Mouse (Mus musculus) frontal cortex, postnatal 25 days (tissue): ENCODE results near the gene Oser1.
"Not testable (repeated sequence)": the region's sequence is repeated elsewhere in the genome, so short reads cannot be mapped to it uniquely, and the experiment has no call there.

Experiments used
- DNase-seq, 2 experiments: peaks; one replicate each; pipeline ENCODE4 v3.0.0; 2022; ENCODE audit warnings: low spot score in 2 of 2

The Oser1 gene

DNA sequence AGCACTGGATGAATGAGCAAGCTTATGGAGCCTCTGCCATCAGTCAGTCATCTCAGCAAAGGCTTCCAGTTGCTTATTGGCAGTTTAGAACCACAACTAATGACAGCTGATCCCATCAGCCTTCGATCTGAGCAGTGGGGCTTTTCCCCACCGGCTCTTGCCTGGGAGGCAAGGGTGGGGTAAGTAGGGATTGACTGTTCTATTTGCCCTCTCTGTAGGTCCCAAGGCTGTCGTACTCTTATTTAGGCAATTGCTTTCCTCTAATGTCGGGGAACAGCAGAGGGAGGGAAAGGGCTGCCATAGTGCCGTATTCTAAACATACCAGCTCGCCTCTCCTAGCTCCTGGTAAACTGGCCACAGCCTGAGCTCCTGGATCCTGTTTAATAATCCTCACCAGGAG lies at the start of gene Oser1:
Gene Oser1, minus strand, starts transcription at position 101 of the 400 bp plus-strand sequence.
- DNase-seq: no peak

DNA sequence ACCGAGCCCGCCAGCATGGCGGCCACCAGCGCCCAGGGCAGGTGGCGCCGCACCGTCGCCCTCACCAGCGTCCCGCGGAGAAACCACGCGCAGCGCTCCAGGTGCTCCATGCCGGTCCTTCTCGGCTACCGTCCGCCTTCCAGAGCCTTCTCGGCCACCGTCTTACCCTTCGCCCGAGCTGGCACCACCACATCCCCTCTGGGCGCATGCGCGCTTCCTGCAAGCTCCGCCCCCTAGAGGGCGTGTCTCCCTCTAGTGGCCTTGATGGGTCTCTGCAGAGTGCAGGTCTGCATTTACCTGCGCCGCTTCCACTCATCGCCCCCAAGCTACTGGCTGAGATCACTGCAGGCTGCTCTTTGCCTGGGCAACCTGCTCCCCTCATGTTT lies 48.0 kb upstream of the Oser1 start, which contains the start of gene Fitm2:
Gene Fitm2, minus strand, starts transcription at position 164 of the 386 bp plus-strand sequence.
- DNase-seq: peak; percentile 98

DNA sequence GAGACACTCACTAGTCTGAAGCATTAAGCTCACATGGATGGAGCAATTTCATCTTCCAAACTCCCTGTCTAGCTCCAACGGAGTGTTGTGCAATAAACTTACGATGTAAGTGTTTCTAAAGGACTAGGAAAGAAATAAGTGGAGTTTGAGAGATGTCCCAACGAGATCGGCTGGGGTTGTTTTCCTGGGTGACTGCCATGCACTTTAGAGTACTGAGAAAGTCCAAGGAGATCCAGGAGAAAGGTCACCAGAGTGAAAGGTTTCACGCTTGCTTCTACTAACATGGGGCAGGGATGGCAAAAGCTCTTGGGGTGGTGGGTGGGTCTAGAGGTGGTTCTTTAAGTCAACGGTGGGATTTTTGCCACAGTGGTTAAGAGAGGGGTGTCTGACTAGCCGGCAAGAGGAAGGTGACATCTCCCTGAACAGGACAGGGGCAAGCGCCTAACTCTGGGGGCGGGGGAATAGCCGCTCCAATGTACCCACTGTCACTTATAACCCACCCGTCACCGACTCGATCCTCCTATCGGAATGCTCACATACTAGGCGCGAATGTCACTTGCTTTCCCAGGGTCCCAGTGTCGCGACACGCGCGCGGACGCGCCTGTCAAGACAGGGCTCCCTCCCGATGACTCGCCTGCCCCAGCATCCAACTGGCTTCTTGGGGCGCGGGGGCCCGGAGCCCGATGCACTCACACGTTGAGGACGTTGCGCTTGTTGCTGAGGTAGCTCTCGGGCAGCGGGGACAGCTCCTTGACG lies 47.4 kb upstream of the Oser1 start:
- DNase-seq: no peak

DNA sequence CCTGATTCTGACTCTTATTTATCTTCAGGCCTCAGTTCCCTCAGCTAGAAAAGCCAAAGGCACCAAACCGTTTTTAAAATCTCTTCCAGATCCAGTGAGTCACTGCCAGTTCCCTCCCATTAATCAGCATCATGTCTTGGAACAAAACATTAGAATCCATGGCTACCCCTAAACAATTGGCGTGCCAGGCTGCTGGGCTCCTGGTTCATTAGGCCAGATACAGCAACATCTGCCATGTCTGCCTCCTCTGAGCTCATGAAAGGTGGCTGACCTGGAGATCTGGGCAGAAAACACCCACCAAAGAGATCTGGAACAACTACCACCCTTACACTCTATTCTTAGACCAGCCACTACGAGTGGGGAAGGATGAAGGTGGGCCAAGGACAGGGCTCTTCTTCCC lies 46.6 kb upstream of the Oser1 start:
- DNase-seq: no peak

DNA sequence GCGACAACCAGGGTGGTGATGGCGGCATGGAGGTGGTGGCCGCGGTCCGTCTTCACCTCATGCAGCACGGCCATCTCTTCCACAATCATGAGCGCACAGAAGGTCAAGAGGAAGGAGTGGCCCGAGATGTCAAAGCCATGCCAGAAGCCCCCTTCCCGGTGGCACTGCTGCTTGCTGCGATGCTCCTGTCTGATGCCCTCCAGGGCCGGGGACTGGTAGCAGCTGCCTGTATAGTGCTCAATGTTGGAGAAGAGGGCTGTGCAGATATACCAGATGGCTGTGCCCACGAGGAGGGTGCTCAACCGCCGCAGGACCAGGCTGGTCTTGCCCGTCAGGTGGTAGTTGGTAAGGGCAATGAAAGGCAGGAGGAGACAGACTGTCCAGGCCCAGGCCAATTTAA lies 45.2 kb upstream of the Oser1 start:
- DNase-seq: no peak

DNA sequence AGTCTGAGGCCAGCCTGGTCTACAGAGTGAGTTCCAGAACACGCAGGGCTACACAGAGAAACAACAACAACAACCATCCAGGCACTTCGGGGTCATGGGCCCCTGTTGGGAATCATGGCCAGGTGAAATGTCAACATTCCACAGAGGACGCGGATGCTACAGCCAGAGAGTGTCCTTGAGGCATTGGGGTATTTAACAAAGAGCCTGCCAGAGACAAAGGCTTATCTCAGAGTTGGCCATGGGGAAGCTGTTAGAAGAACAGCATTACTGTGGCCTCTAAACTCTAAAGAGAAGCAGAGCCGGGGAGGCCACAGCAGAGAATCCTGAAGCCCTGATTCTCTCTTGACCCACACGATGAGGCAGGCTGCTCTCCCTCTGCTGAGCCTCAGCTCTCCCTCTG lies 44.4 kb upstream of the Oser1 start:
- no peak for DNase-seq

DNA sequence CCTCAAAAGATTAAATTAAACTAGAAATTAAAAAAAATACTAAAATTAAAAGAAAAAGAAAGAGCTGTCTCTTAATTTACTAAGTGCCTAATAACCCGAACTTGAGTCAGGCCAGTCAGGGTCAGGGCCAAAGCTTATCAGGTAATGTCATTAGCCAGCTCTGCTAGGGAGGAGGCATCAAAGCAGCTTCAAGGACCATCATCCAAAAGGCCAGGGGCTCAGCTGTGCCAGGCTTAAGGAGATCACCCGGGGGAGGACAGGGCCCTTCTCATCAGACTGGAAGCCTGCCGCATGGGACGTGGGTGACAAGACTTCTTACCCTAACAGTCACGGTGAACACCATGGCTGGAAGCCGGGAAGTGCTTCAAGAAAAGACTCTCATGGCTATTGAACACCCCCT lies 43.1 kb upstream of the Oser1 start:
- DNase-seq: no peak

DNA sequence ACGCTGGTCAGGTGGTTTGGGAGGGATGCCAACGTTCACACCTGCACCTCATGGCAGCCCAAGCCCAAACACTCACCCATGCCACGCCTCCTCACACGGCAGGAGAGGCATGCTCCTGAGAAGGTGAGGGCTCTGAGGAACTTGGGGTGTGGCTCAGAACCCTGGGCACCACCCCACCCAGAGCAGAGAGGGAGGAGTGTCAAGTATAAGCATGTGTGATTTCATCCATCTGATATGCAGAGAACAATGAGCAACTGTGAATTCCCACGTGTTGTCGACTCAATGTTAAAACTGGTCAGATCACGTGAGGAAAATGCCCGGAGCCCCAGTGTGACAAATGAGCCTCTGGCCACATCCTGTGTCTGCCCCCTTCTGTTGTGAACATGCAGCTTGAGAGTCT lies 42.3 kb upstream of the Oser1 start:
- no peak for DNase-seq

DNA sequence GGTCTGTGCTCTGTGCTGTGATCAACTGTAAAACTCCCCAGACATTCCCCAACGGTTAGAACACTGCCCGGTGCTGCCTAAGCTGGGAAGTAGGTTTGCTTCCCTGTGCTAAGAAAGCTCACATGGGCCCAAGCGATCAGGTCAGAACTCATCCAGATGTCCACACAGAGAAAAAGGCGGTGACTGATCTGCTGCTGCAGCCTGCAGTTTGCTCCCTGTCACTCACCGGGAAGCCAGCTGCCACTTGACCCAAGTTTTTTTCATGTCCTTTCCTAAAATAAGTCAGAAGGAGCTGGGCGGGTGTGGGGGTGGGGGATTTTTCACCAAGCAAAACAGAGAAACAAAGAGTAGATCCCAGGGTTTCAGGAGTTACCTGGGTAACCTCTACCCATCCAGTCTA lies 40.1 kb upstream of the Oser1 start:
- no peak for DNase-seq

DNA sequence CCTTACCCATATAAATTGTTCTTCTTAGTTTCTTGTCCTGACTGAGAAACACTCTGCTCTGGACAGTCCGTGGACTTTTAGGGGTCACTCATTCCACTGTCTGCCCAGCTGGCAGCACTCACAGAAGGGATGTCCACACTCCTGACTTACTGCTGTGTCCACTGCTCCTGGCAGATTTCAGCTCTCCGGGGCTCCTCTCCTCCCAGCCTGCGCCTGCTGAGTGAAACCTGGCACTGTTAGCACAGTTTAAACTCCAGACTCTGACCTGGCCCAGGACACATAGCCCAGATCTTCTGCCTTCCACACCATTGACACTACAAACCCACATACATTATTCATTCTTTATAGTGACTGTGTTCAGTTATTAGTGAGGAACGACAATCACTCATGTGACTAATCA lies 39.5 kb upstream of the Oser1 start:
- DNase-seq: no peak

DNA sequence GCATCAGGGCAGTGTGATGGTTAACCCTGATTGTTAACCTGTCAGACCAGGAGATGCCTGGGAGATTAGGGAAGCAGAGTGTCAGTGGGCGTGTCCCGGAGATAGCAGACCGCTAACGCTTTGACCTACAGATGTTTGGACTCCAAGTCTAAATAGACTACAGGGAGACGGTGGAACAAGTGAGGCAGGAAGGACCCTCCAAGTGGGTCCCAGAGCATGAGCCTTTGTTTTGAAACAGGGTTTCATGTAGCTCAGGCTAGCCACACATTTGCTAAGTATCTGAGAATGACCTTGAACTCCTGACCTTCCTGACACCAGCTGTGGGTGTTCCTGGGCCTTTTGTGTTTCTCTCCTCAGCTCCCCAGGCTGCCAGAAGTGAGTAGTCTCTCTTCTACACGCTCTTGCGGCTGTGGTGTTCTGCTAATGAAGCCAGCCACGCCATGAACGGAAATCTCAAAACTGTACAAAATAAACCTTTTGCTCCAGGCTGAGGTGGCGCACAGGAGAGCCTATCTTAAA lies 38.8 kb upstream of the Oser1 start:
- no peak for DNase-seq

DNA sequence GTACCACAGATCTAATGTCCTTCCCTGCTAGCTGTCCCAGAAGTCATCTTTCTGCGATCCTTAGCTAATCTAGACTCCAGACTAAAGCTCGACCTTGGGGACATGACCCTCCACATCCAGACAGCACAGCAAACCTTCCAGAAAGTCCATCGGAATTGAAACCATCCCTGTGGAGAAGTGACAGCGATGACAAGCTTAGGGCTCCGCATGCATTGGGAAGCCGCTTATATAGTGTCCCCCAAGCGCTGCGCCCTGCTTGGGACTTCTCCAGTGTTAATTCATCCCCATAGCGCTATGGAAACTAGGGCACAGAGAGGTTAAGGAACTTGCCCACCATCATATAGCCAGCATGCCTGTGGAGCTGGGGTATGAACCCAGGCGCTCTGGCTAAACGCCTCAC lies 38.3 kb upstream of the Oser1 start:
- DNase-seq: no peak

DNA sequence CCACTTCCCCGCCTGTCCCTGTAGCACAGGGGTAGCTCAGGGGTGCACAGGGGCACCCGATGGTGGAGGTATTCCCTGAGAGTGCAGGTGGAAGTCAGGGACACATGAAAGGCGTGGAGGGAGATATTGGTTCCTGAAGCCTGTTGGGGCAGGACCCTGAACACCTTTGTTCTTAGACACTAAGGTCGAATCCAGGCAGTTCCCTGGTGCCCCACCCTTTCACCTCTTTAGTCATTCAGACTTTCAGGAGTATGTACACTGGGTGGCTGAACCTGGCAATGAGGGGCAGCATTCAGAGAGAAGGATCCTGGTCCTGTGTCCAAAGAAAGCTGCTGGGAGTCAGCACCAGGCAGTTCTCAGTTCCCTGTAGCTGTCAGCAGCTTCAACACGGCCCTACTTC lies 37.9 kb upstream of the Oser1 start:
- DNase-seq: no peak

DNA sequence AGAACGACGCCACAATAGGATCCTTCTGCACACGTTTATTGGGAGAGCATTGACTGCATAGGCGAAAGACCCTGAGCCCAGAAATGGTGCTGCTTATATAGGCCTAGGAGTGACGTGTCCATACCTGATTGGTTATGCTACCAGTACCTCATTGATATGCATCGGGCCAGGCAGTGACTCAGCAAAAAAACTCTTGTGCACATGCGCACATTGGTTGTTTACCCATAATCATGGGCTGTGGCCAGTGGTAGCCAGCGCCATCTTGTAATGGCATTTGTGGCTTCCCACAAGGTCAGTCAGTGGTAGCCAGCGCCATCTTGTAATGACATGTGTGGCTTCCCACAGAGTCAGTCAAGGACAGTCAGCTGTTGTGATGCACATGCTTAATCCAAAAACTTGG lies 36.8 kb upstream of the Oser1 start:
- DNase-seq: not testable (repeated sequence)

DNA sequence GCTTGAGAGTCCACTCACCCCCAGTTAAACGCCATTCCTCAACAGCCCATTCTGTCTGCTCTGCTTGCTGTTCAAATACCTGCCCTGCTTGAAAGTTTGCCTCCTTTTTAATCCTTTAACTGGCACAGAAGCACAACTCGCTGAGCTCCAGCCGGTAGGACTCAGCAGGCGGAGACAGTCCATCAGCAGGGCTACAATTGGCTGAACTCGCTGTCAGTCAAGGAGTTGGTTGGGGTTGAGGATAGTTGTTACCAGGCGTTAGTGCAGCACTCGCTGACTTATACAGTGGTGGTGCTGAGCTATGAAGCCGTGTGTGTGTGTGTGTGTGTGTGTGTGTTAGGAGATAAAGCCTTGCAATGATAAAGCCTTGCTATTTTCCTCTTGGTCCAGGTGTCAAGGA lies 36.1 kb upstream of the Oser1 start:
- DNase-seq: no peak

DNA sequence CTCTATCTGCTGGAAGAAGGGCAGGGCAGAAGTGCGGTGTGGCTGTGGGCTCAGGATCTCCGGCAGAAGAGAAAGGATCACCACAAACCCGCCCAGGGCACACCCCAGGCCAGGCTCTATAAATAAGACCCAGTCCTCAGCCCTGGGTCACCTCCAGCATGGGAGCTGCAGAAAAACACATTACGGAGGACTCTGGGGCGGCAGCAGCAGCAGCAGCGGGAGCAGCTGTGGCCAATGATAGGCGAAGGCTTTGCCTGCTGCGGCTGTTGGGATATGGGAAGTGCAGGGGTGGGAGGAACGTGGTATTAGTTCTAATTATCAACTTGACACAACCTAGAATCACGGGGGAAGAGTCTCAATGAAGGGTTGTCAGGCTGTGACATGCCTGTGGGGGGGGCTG lies 34.9 kb upstream of the Oser1 start:
- no peak for DNase-seq

DNA sequence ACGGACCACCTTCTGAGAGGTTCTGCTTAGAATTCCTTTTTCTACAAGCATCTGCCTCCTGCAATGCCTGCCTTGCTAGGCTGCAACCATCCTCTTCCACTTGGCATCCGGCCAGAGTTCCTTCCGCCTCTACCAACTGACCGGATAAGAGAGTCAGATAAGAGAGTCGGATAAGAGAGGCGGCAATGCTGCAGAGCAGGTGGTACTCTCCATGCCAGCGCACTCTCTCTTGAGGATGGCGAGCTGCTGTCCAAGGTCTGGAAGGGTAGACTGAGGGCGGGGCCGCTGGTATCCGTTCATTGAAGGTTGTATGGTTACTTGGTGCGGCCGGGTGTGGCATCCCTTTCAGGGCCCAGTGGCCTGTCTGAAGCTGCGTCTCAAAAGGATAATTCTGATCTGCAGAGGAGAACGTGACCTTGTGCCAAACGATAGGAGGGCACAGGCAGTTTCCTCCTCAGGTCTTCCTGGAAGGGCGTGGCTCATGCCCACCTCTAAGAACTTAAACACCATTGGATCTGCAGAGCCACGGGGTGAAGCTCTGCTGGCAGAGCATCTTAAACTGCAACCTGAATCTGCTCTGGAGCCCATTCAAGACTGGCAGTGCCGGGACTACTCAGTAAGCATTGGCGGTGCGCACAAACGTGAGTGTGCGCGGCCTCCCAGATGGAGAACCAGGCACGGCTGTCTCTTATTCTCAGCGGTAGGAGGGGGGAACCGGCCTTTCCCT lies 34.2 kb upstream of the Oser1 start:
- no peak for DNase-seq

DNA sequence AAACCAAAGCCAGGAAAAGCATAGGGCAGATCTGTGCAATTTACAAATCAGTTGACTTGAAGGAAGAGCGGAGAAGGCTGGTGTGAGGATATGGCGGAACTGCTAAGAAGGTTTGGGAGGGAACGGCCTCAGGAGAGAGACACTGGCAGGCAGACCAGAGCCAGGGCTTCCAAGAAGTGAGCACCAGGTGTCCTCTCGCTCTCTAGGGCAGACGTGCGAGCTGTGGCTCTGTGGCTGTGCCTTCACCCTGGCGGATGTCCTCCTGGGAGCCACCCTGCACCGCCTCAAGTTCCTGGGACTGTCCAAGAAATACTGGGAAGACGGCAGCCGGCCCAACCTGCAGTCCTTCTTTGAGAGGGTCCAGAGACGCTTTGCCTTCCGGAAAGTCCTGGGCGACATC lies 28.9 kb upstream of the Oser1 start:
- no peak for DNase-seq

DNA sequence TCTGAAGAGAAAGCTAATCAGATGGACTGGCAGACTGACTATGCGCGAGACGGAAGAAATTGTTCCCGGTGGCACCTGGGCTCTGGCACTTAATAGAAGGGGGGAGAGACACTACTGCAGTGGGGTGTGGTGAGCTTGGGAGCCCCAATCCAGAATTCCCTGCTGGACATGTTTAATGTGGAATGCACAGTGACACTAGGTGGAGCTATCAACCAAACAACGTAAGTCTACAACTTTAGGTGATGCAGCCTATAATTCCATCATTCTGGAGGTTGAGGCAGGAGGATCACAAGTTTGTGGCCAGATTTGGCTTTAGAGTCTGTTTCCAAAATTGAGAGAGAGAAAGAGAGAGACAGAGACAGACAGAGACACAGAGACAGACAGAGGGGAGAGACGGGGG lies 28.2 kb upstream of the Oser1 start:
- DNase-seq: no peak

DNA sequence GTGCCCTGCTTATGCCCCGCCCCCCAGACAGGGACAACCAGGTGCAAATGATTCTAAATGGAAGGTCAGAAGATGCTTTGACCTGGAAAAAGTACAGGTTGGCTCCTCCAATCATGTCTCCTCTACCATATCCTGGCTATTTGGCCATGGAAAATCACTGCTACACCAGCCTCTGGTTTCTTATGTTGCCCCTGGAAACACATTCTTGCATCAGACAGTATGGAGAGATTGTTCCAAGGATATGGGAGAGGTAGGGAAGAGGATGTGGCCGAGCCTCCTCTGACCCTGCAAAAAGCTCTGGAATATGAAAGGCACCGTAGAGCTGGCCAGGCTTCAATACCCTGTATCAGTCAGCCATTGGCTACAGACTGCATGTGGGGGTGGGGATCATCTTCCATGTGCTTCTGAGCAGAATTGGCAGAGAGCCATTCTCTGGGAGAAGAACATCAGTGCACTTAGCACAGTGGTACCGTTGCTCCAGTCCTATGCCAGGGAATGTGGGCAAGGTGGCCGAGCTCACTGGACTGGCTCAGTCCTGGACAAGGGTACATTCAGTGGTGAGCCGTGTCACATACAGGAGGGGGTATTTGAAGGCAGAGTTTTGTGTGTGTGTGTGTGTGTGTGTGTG lies 26.3 kb upstream of the Oser1 start:
- DNase-seq: no peak

DNA sequence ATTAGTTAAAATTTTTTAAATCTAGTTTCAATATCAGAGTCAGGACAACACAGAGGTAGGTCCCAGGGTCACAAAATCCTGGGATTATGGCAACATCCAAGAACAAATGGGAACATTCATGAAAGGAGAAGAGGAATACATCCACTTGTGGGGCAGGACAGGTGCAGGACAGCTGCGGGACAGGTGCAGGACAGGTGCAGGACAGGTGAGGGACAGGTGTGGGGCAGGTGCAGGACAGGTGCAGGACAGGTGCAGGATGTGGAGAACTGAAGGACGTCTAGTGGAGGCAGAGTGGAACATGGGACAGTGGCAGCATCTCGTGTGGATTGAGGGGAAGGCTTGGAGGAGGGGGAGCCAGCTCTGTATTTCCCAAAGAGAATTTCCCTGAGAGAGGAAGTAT lies 24.8 kb upstream of the Oser1 start:
- DNase-seq: no peak

DNA sequence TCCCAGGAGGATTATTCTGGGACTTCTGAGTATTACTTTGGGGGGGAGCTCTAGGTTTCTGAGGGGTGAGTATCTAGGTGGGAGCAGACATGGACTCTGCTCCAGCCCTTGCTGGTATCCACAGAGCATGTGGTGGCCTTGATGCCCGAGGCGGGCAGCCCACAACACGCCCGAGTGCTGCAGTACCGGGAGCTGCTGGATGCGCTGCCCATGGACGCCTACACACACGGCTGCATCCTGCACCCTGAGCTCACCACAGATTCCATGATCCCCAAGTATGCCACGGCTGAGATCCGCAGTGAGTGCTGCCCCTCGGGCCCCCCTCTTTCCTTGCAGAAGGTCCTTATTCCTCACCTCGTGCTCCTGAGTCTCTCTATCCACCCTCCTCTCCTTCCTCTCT lies 22.9 kb upstream of the Oser1 start:
- DNase-seq: no peak

DNA sequence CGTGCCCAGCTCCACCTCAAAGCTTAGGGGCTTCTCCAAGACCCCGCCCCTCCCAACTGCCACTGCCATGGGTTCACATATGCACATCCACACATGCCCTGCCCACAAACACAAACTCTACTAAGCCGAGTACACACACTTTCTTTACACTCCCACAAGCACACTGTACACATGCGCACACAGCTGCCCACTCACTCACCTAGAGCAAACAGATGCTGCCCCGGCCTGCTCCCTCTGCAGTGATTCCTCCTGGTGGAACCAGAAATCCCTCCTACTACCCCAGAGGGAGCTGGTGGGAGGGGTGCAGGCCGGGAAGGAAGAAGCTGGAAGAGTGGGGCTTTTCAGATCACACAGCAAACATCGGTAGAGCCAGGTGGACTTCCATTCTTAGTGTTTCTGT lies 19.5 kb upstream of the Oser1 start:
- DNase-seq: no peak
